In genomic region chr14:123659921-123660385, GRCm38 (mm10) we compare ENCODE assay signal across 9 mouse cellular contexts. TPM values are rescaled to one million over a fixed set of nuclear protein-coding genes. Genes with fewer than 3 reads are reported as not detected.
DNase-seq lines count a peak whose midpoint lies in the region; ATAC-seq lines count a peak whose summit lies in the region.
"Had no signal": no experiment of that assay in that cellular context is flagged by ENCODE, and none has a peak within 500 bp of the region (broad histone marks: within the 10 kb centered on the region; RNA-seq: fewer than 3 reads in every experiment).

Gene Itgbl1 (plus strand): TSS chr14:123659971.

- no peak within 1 kb of the TSS for H3K4me3 ChIP-seq in hindbrain, embryonic 16.5 days (ENCODE audit: low read length)
- no peak within 1 kb of the TSS for H3K4me3 ChIP-seq in midbrain, embryonic 11.5 days (ENCODE audit: low read depth, low read length)

- WGBS in hindbrain, embryonic 16.5 days: 39% methylated on average over 7 of the region's 7 CpGs
- WGBS in midbrain, embryonic 11.5 days: 39% methylated on average over 7 of the region's 7 CpGs

- H3K4me1 ChIP-seq in hindbrain, embryonic 16.5 days (ENCODE audit: control insufficient read depth, insufficient read depth, low read depth, low read length): peaks cover 5% of the 10 kb centered on the region
- H3K4me1 ChIP-seq in midbrain, embryonic 11.5 days (ENCODE audit: control insufficient read depth, insufficient read depth, low read length): 0 out of 2 replicates have a peak, but pooled peaks cover 4% of the 10 kb centered on the region

- DNase-seq in ES-CJ7 (ENCODE audit: low read depth, low spot score): peak; percentile 8
- DNase-seq in cerebellum, postnatal 10 days: peak; percentile 69 to 77
- DNase-seq in frontal cortex, postnatal 36 days (ENCODE audit: low spot score in 2 of 2): peak; percentile 36 to 40
- peak; percentile 83 for DNase-seq in midbrain, embryonic 11.5 days (ENCODE audit: low spot score, missing footprints)
- no peak for DNase-seq in adrenal gland, postnatal 36 days

- H3K9me3 ChIP-seq in hindbrain, embryonic 16.5 days (ENCODE audit: control insufficient read depth, low read length): no peaks in the 10 kb centered on the region
- H3K9me3 ChIP-seq in midbrain, embryonic 11.5 days (ENCODE audit: control insufficient read depth, low read length): no peaks in the 10 kb centered on the region

- H3K27me3 ChIP-seq in hindbrain, embryonic 16.5 days (replicated peaks; ENCODE audit: control insufficient read depth, insufficient read depth, low read length): no peaks in the 10 kb centered on the region
- H3K27me3 ChIP-seq in midbrain, embryonic 11.5 days (ENCODE audit: control insufficient read depth, insufficient read depth, low read length): no peaks in the 10 kb centered on the region

- H3K4me2 ChIP-seq in hindbrain, embryonic 16.5 days (ENCODE audit: low read length): no peak within 1 kb of the TSS
- H3K4me2 ChIP-seq in midbrain, embryonic 11.5 days: no peak within 1 kb of the TSS

- no peak within 1 kb of the TSS for H3K27ac ChIP-seq in hindbrain, embryonic 16.5 days (ENCODE audit: low read depth, low read length)
- no peak within 1 kb of the TSS for H3K27ac ChIP-seq in midbrain, embryonic 11.5 days (ENCODE audit: low read depth, low read length)

- H3K36me3 ChIP-seq in hindbrain, embryonic 16.5 days (ENCODE audit: control insufficient read depth, insufficient read depth, low read length): no peaks in the 10 kb centered on the region
- no peaks in the 10 kb centered on the region for H3K36me3 ChIP-seq in midbrain, embryonic 11.5 days (ENCODE audit: control insufficient read depth, insufficient read depth, low read length)

- H3K9ac ChIP-seq in hindbrain, embryonic 16.5 days (ENCODE audit: low read depth, low read length): no peak within 1 kb of the TSS
- H3K9ac ChIP-seq in midbrain, embryonic 11.5 days (ENCODE audit: low read length): no peak within 1 kb of the TSS

- peak; percentile 76 for ATAC-seq in hindbrain, embryonic 16.5 days
- ATAC-seq in midbrain, embryonic 11.5 days (ENCODE audit: low FRiP score): peak; percentile 43; the same call in 1 of the 2 replicates
- no peak for ATAC-seq in activated CD4-positive, CD25-positive, alpha-beta regulatory T cell, adult 4 months
- ATAC-seq in megakaryocyte progenitor cell, adult 5-6 weeks (replicated peaks; ENCODE audit: poor library complexity): no peak

RNA-seq across cellular contexts. Expression of gene Itgbl1, which starts in this region (rescaled TPM):
- polyA plus RNA-seq in hindbrain, embryonic 16.5 days (2015; fragmentation: Nextera tagmentation; extraction: Ambion mirVana): 4.0 and 4.1 TPM in 2 replicates
- polyA plus RNA-seq in midbrain, embryonic 11.5 days (2014; fragmentation: Nextera tagmentation; extraction: Ambion mirVana): 0.85 and 1.5 TPM in 2 replicates
- not detected for polyA plus RNA-seq in activated CD4-positive, CD25-positive, alpha-beta regulatory T cell, adult 4 months (2017; shearing (Covaris generic))
- total RNA-seq in megakaryocyte progenitor cell, adult 5-6 weeks (2015): not detected in 2 replicates
- not detected in 2 replicates for total RNA-seq in megakaryocyte progenitor cell, adult 5-6 weeks (2017)
- total RNA-seq in adrenal gland, postnatal 36 days (2021): 1 to 10 TPM; 1.9 to 3.7 TPM
- total RNA-seq: neutrophil, adult 5-6 weeks had no signal

Comparison
In these comparisons a context has a peak if more than half of its experiments do, and no peak if none do; other contexts are left out.
1. DNase-seq: peak in ES-CJ7 (single experiment), cerebellum, postnatal 10 days (2 of 2), frontal cortex, postnatal 36 days (2 of 2) and midbrain, embryonic 11.5 days (single experiment); none in adrenal gland, postnatal 36 days (0 of 2).
2. ATAC-seq: peak in hindbrain, embryonic 16.5 days (single experiment) and midbrain, embryonic 11.5 days (single experiment); none in activated CD4-positive, CD25-positive, alpha-beta regulatory T cell, adult 4 months (single experiment) and megakaryocyte progenitor cell, adult 5-6 weeks (single experiment).